Mouse (Mus musculus) neural tube, embryonic 14.5 days (tissue): Measurements from ENCODE around the gene Zfp385b. TPM values are rescaled to one million over a fixed set of nuclear protein-coding genes. Genes with fewer than 3 reads are reported as not detected.

Source experiments
- ATAC-seq: fragments of 200-750 bp; cut with Nextera tagmentation; 2 replicates; pipeline ENCODE4 v1.8.0; 2017; ENCODE audit warnings: low read depth, mild to moderate bottlenecking, moderate TSS enrichment, moderate library complexity
- H3K27ac ChIP-seq: fragments of 300-500 bp; sonication (generic); 2 replicates; pipeline ENCODE4 v1.5.1; 2014; ENCODE audit warnings: low read depth, mild to moderate bottlenecking, control low read depth, low read length, moderate library complexity, mixed read lengths
- H3K27me3 ChIP-seq: fragments of 300-500 bp; sonication (generic); 2 replicates; pipeline ENCODE4 v1.6.1; 2014; ENCODE audit warnings: low read length; ENCODE audit not compliant: control insufficient read depth, insufficient read depth
- H3K36me3 ChIP-seq: fragments of 300-500 bp; sonication (generic); 2 replicates; pipeline ENCODE4 v1.6.1; 2014; ENCODE audit warnings: low read length, mixed read lengths; ENCODE audit not compliant: control insufficient read depth, insufficient read depth
- H3K4me1 ChIP-seq: fragments of 300-500 bp; sonication (generic); 2 replicates; pipeline ENCODE4 v1.6.1; 2014; ENCODE audit warnings: low read length; ENCODE audit not compliant: control insufficient read depth, insufficient read depth
- H3K4me2 ChIP-seq: fragments of 300-500 bp; sonication (generic); 2 replicates; pipeline ENCODE4 v1.6.1; 2014; ENCODE audit warnings: mild to moderate bottlenecking, low read depth, low read length, control low read depth
- H3K4me3 ChIP-seq: fragments of 300-500 bp; sonication (generic); 2 replicates; pipeline ENCODE4 v1.5.1; 2014; ENCODE audit warnings: low read depth, low read length, control low read depth, mixed read lengths
- H3K9ac ChIP-seq: fragments of 300-500 bp; sonication (generic); replicated peaks from 2 replicates; pipeline ENCODE4 v1.6.1; 2014; ENCODE audit warnings: low read depth, mild to moderate bottlenecking, control low read depth, low read length, mixed read lengths
- H3K9me3 ChIP-seq: fragments of 300-500 bp; sonication (generic); 2 replicates; pipeline ENCODE4 v1.6.1; 2016; ENCODE audit warnings: low read length; ENCODE audit not compliant: control insufficient read depth
- WGBS: fragments of 180-500 bp; shearing (Covaris S2); extraction: QIAGEN DNeasy Blood & Tissue Kit; methylation state at CpG from one replicate; pipeline ENCODE4 v1.1.7; 2014; 5-methylcytosine and 5-hydroxymethylcytosine counted together
- polyA plus RNA-seq: library from polyadenylated mRNA; unstranded; fragments of >200 nt; fragmentation: Nextera tagmentation; extraction: Ambion mirVana; gene quantifications from 2 replicates; pipeline ENCODE4 v1.2.1, GENCODE M21; 2014

The Zfp385b gene
- polyA plus RNA-seq, 1 experiment from 2014 or later = 18.4 TPM

- H3K4me3 ChIP-seq = no peak overlapping the region
- H3K36me3 ChIP-seq = no peaks in the 10 kb centered on the region
- H3K27me3 ChIP-seq = no peaks in the 10 kb centered on the region
- no peaks in the 10 kb centered on the region for H3K9me3 ChIP-seq
- no peak overlapping the region for H3K27ac ChIP-seq
- WGBS = 80% methylated on average over 13 of the region's 13 CpGs
- no peak overlapping the region for H3K9ac ChIP-seq
- no peak for ATAC-seq
- no peaks in the 10 kb centered on the region for H3K4me1 ChIP-seq
- no peak overlapping the region for H3K4me2 ChIP-seq
Measured at GRCm38 (mm10) chr2:77411612-77412011, 407.8 kb downstream of the Zfp385b start.

GRCm38 (mm10) chr2:77409521-77410135, 409.8 kb downstream of the Zfp385b start:
- ATAC-seq = peak; percentile 29; the same call in 1 of the 2 replicates
- Histone ChIP-seq H3K4me1 (no peaks in the 10 kb centered on the region), H3K4me3 (no peak overlapping the region), H3K4me2 (no peak overlapping the region), H3K36me3 (no peaks in the 10 kb centered on the region), H3K9me3 (no peaks in the 10 kb centered on the region), H3K27me3 (no peaks in the 10 kb centered on the region), H3K27ac (no peak overlapping the region), H3K9ac (no peak overlapping the region)
- 47% methylated on average over 5 of the region's 5 CpGs for WGBS

- ATAC-seq = no peak
- Histone ChIP-seq H3K27ac (no peak overlapping the region), H3K4me1 (no peaks in the 10 kb centered on the region), H3K36me3 (no peaks in the 10 kb centered on the region), H3K4me3 (no peak overlapping the region), H3K9me3 (no peaks in the 10 kb centered on the region), H3K4me2 (no peak overlapping the region), H3K27me3 (no peaks in the 10 kb centered on the region), H3K9ac (no peak overlapping the region)
- WGBS = 67% methylated on average over 7 of the region's 7 CpGs
Measured at GRCm38 (mm10) chr2:77408972-77409371, 410.5 kb downstream of the Zfp385b start.

- Histone ChIP-seq H3K36me3 (no peaks in the 10 kb centered on the region), H3K27ac (no peak overlapping the region), H3K27me3 (no peaks in the 10 kb centered on the region), H3K4me2 (peak overlapping the region; percentile 38; the same call in 1 of the 2 replicates), H3K9ac (no peak overlapping the region), H3K4me1 (peaks cover 10% of the 10 kb centered on the region; the same call in 1 of the 2 replicates), H3K4me3 (no peak overlapping the region), H3K9me3 (no peaks in the 10 kb centered on the region)
- 21% methylated on average over 13 of the region's 13 CpGs for whole genome bisulfite sequencing
- no peak for ATAC-seq
Measured at GRCm38 (mm10) chr2:77402329-77402728, 417.1 kb downstream of the Zfp385b start.

GRCm38 (mm10) chr2:77401438-77402235, 417.8 kb downstream of the Zfp385b start:
- Histone ChIP-seq H3K4me1 (peaks cover 10% of the 10 kb centered on the region; the same call in 1 of the 2 replicates), H3K27ac (peak overlapping the region; percentile 28; the same call in 1 of the 2 replicates), H3K9ac (no peak overlapping the region), H3K36me3 (no peaks in the 10 kb centered on the region), H3K4me3 (no peak overlapping the region), H3K4me2 (peak overlapping the region; percentile 38), H3K9me3 (no peaks in the 10 kb centered on the region), H3K27me3 (no peaks in the 10 kb centered on the region)
- 6% methylated on average over 13 of the region's 13 CpGs for WGBS
- ATAC-seq = peak; percentile 68

- Histone ChIP-seq H3K9ac (no peak overlapping the region), H3K36me3 (no peaks in the 10 kb centered on the region), H3K27me3 (no peaks in the 10 kb centered on the region), H3K27ac (no peak overlapping the region), H3K9me3 (no peaks in the 10 kb centered on the region), H3K4me3 (no peak overlapping the region), H3K4me1 (no peaks in the 10 kb centered on the region), H3K4me2 (no peak overlapping the region)
- WGBS = 97% methylated on average over 7 of the region's 7 CpGs
- no peak for ATAC-seq
Measured at GRCm38 (mm10) chr2:77393881-77394280, 425.6 kb downstream of the Zfp385b start.

- Histone ChIP-seq H3K9me3 (no peaks in the 10 kb centered on the region), H3K27ac (no peak overlapping the region), H3K4me3 (no peak overlapping the region), H3K4me2 (no peak overlapping the region), H3K4me1 (no peaks in the 10 kb centered on the region), H3K9ac (no peak overlapping the region), H3K36me3 (no peaks in the 10 kb centered on the region), H3K27me3 (no peaks in the 10 kb centered on the region)
- no peak for ATAC-seq
- WGBS = 85% methylated on average over 6 of the region's 6 CpGs
Measured at GRCm38 (mm10) chr2:77388186-77388585, 431.3 kb downstream of the Zfp385b start.

GRCm38 (mm10) chr2:77386515-77386914, 432.9 kb downstream of the Zfp385b start:
- no peaks in the 10 kb centered on the region for H3K4me1 ChIP-seq
- ATAC-seq = no peak
- H3K9me3 ChIP-seq = no peaks in the 10 kb centered on the region
- no peak overlapping the region for H3K4me3 ChIP-seq
- H3K27me3 ChIP-seq = no peaks in the 10 kb centered on the region
- H3K27ac ChIP-seq = no peak overlapping the region
- H3K4me2 ChIP-seq = no peak overlapping the region
- 28% methylated on average over 5 of the region's 5 CpGs for WGBS
- H3K9ac ChIP-seq = no peak overlapping the region
- H3K36me3 ChIP-seq = no peaks in the 10 kb centered on the region

- Histone ChIP-seq H3K27ac (no peak overlapping the region), H3K9ac (no peak overlapping the region), H3K4me3 (no peak overlapping the region), H3K4me2 (no peak overlapping the region), H3K27me3 (no peaks in the 10 kb centered on the region), H3K36me3 (no peaks in the 10 kb centered on the region), H3K9me3 (no peaks in the 10 kb centered on the region), H3K4me1 (no peaks in the 10 kb centered on the region)
- ATAC-seq = no peak
- 81% methylated on average over 5 of the region's 5 CpGs for WGBS
Measured at GRCm38 (mm10) chr2:77382766-77383165, 436.7 kb downstream of the Zfp385b start.
